34 mouse cellular contexts compared by ENCODE assay signal in the genomic region with DNA sequence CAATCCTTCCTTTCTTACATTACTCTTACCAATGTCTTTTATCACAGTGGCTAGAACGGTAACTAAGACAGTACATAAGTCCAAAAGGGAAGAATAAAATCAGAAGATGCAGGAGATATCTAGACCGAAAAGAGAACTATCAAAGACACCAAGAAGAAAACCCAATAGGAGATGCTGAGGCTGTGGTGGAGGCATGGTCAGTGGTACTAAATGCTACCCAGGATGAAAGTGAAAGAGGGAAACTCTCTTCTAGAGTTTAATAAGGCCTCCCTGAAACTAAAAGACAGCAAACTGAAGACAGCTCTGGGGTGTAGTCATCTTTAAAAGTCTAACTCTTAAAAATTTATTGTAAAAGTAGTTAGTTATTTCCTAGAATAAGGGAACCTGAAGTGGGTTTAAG. TPM values are rescaled to one million over a fixed set of nuclear protein-coding genes. Genes with fewer than 3 reads are reported as not detected.
"Had no signal": no experiment of that assay in that cellular context is flagged by ENCODE, and none has a peak within 500 bp of the region (broad histone marks: within the 10 kb centered on the region; RNA-seq: fewer than 3 reads in every experiment).

No protein-coding gene starts in this region.

- DNase-seq: gastrocnemius, adult 2 months; gastrocnemius, postnatal 10 days; gastrocnemius, postnatal 25 days; heart, adult 11 months; heart, adult 2 months; heart, postnatal 10 days; heart, postnatal 4 days; kidney, adult 11 months; kidney, adult 2 months; kidney, adult 9 months; kidney, postnatal 14 days; kidney, postnatal 36 days; layer of hippocampus, adult 9-11 months; layer of hippocampus, postnatal 36 days; left cerebral cortex, postnatal 4 days had no signal

- H3K27ac ChIP-seq: gastrocnemius, adult 2 months; heart, adult 2 months; hindbrain, embryonic 10.5 days; hindbrain, embryonic 12.5 days; hindbrain, embryonic 14.5 days; kidney, embryonic 15.5 days; kidney, postnatal 0 days; limb, embryonic 13.5 days; limb, embryonic 15.5 days; liver, embryonic 12.5 days had no signal

- H3K4me3 ChIP-seq: gastrocnemius, adult 2 months; heart, adult 2 months; heart, embryonic 12.5 days; hindbrain, embryonic 10.5 days; hindbrain, embryonic 12.5 days; kidney, embryonic 15.5 days; limb, embryonic 13.5 days; limb, embryonic 15.5 days; liver, embryonic 12.5 days had no signal

- H3K4me1 ChIP-seq: heart, embryonic 12.5 days; hindbrain, embryonic 10.5 days; hindbrain, embryonic 12.5 days; kidney, embryonic 15.5 days; limb, embryonic 13.5 days; limb, embryonic 15.5 days; liver, embryonic 12.5 days had no signal

- H3K9ac ChIP-seq: heart, embryonic 12.5 days; hindbrain, embryonic 12.5 days; hindbrain, embryonic 14.5 days; kidney, embryonic 15.5 days; limb, embryonic 13.5 days; limb, embryonic 15.5 days; liver, embryonic 12.5 days had no signal

- H3K36me3 ChIP-seq: heart, embryonic 12.5 days; hindbrain, embryonic 10.5 days; hindbrain, embryonic 12.5 days; kidney, embryonic 15.5 days; limb, embryonic 13.5 days; limb, embryonic 15.5 days; liver, embryonic 12.5 days had no signal

- ATAC-seq: hindbrain, embryonic 16.5 days; intestine, embryonic 16.5 days; liver, embryonic 12.5 days had no signal

- H3K4me2 ChIP-seq: heart, embryonic 12.5 days; hindbrain, embryonic 12.5 days; hindbrain, embryonic 14.5 days; kidney, embryonic 15.5 days; limb, embryonic 13.5 days; limb, embryonic 15.5 days; liver, embryonic 12.5 days had no signal

- H3K9me3 ChIP-seq: heart, embryonic 12.5 days; hindbrain, embryonic 10.5 days; hindbrain, embryonic 12.5 days; kidney, embryonic 15.5 days; limb, embryonic 13.5 days; limb, embryonic 15.5 days; liver, embryonic 12.5 days had no signal

- H3K27me3 ChIP-seq: heart, embryonic 12.5 days; hindbrain, embryonic 12.5 days; kidney, embryonic 15.5 days; limb, embryonic 13.5 days; limb, embryonic 15.5 days; liver, embryonic 12.5 days had no signal

RNA-seq across cellular contexts. Expression of a gene that starts 2.0 kb away (rescaled TPM):
- polyA plus RNA-seq: heart, embryonic 14.5 days; hindbrain, embryonic 10.5 days; hindbrain, embryonic 12.5 days; hindbrain, embryonic 14.5 days had no signal

RNA-seq across cellular contexts. Expression of a gene that starts 40.7 kb away (rescaled TPM):
- total RNA-seq: gastrocnemius, adult 2 months; gastrocnemius, postnatal 10 days; gastrocnemius, postnatal 25 days; gastrocnemius, postnatal 4 days; heart, adult 2 months; heart, postnatal 10 days; heart, postnatal 25 days; heart, postnatal 4 days; left cerebral cortex, postnatal 4 days; liver, adult 2 months had no signal
- polyA plus RNA-seq: heart, adult 2 months; heart, embryonic 14.5 days; heart, embryonic 16.5 days; intestine, embryonic 14.5 days; intestine, embryonic 16.5 days; kidney, adult 2 months; kidney, embryonic 15.5 days; kidney, postnatal 0 days; large intestine, adult 2 months; limb, embryonic 11.5 days; limb, embryonic 13.5 days; limb, embryonic 15.5 days; liver, adult 2 months; liver, embryonic 12.5 days had no signal
